Mouse (Mus musculus) bone marrow, adult 2 months (tissue): ENCODE data around the gene Hnrnpab.

ENCODE experiments used
- CTCF ChIP-seq: fragments of 200-500 bp; IDR thresholded peaks from 2 replicates; pipeline ENCODE4 v1.5.1; 2011; ENCODE audit warnings: low read length, control low read depth; ENCODE audit not compliant: control insufficient read depth, insufficient read depth
- POLR2A ChIP-seq: fragments of 200-500 bp; IDR thresholded peaks from 2 replicates; pipeline ENCODE4 v1.6.1; 2011; ENCODE audit warnings: low read depth, mild to moderate bottlenecking, control low read depth, low read length, borderline replicate concordance; ENCODE audit not compliant: control insufficient read depth

DNA sequence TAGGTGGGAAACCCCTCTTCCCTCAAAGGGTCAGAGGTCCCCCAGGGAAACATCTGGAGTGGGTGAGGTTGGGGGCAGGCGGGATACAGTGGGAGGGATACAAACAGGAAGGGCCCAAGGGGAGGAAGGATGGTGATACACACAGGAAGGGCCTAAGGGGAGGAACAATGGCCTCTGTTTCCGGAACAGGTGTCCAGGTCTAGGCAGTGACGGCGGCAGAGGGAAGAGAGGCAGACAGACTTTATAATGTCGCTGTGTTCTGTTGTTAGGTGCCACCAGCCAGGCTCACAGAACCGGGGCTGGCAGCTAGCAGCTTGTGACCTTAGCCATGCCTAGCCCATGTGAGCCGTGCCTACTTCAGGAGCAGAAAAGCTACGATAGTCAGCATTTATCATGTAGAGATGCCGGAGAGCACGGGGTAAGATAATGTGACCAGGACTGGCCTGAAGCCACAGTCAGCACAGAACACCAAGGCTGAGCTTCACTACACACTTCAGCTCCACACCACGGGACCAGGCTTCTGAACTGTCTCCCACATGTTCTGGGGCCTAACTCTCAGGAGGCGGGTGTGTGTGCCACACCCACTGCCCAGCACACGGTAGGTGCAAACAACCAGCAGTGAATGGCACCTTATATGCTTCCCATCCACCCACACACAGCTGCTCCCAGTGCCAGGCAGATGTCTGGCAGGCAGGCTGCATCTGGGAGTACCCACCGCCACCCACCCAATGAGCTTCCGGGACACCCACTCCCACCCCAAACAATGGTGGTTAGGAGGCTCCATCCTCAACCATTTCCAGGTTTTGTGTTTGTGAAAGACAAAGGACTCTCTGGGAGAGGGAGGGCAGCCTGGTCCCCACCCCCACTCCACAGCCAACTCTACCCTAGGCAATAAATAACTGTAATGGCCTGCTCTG, 40.4 kb upstream of the Hnrnpab start:
- TF ChIP-seq CTCF, result no peak
- no peak for TF ChIP-seq POLR2A
